Mouse (Mus musculus) heart, embryonic 12.5 days (tissue): ENCODE measurements at regions not wholly inside any gene's neighbourhood (a gene's known extent, or its start where the extent isn't known, plus 50 kb on each side); places are given as distances from the start of the nearest gene placed in this dataset.

Experiments used
- ATAC-seq: fragments of 200-750 bp; cut with Nextera tagmentation; 2 replicates; pipeline ENCODE4 v1.8.0; 2017; ENCODE audit warnings: moderate TSS enrichment, moderate library complexity; ENCODE audit not compliant: insufficient number of reproducible peaks, low FRiP score
- H3K27ac ChIP-seq: fragments of 300-500 bp; sonication (generic); 2 replicates; pipeline ENCODE4 v1.5.1; 2016; ENCODE audit warnings: mild to moderate bottlenecking, moderate library complexity; ENCODE audit not compliant: poor library complexity, severe bottlenecking
- H3K27me3 ChIP-seq: fragments of 300-500 bp; sonication (generic); replicated peaks from 2 replicates; pipeline ENCODE4 v1.6.1; 2016; ENCODE audit warnings: mild to moderate bottlenecking, moderate library complexity
- H3K36me3 ChIP-seq: fragments of 300-500 bp; sonication (generic); 2 replicates; pipeline ENCODE4 v1.6.1; 2016; ENCODE audit warnings: mild to moderate bottlenecking, moderate library complexity
- H3K4me1 ChIP-seq: fragments of 300-500 bp; sonication (generic); replicated peaks from 2 replicates; pipeline ENCODE4 v1.6.1; 2016; ENCODE audit warnings: mild to moderate bottlenecking
- H3K4me2 ChIP-seq: fragments of 300-500 bp; sonication (generic); 2 replicates; pipeline ENCODE4 v1.6.1; 2016; ENCODE audit warnings: mild to moderate bottlenecking, moderate library complexity
- H3K4me3 ChIP-seq: fragments of 300-500 bp; sonication (generic); 2 replicates; pipeline ENCODE4 v1.5.1; 2016; ENCODE audit warnings: mild to moderate bottlenecking
- H3K9ac ChIP-seq: fragments of 300-500 bp; sonication (generic); 2 replicates; pipeline ENCODE4 v1.6.1; 2016; ENCODE audit warnings: mild to moderate bottlenecking, moderate library complexity
- H3K9me3 ChIP-seq: fragments of 300-500 bp; sonication (generic); replicated peaks from 2 replicates; pipeline ENCODE4 v1.6.1; 2016; ENCODE audit warnings: mild to moderate bottlenecking, moderate library complexity
- WGBS: fragments of 180-500 bp; shearing (Covaris S2); methylation state at CpG from one replicate; pipeline ENCODE4 v1.1.7; 2016; 5-methylcytosine and 5-hydroxymethylcytosine counted together

- WGBS: 82% methylated on average over 13 of the region's 13 CpGs
- Histone ChIP-seq H3K9me3 (no peaks in the 10 kb centered on the region), H3K4me3 (no peak overlapping the region), H3K4me1 (peaks cover 54% of the 10 kb centered on the region), H3K9ac (no peak overlapping the region), H3K36me3 (no peaks in the 10 kb centered on the region), H3K4me2 (no peak overlapping the region), H3K27ac (no peak overlapping the region), H3K27me3 (no peaks in the 10 kb centered on the region)
- ATAC-seq: no peak
Measured at GRCm38 (mm10) chr12:80002474-80003125, 110.2 kb downstream of the Zfp36l1 start.

- Histone ChIP-seq H3K4me3 (no peak overlapping the region), H3K9ac (no peak overlapping the region), H3K27ac (no peak overlapping the region), H3K4me2 (no peak overlapping the region), H3K4me1 (peaks cover 51% of the 10 kb centered on the region), H3K36me3 (no peaks in the 10 kb centered on the region), H3K9me3 (no peaks in the 10 kb centered on the region), H3K27me3 (no peaks in the 10 kb centered on the region)
- no peak for ATAC-seq
- WGBS: 62% methylated on average over 2 of the region's 2 CpGs
Measured at GRCm38 (mm10) chr12:80001794-80002193, 111.0 kb downstream of the Zfp36l1 start.

GRCm38 (mm10) chr12:79999868-80000370, 112.9 kb downstream of the Zfp36l1 start:
- no peak overlapping the region for H3K9ac ChIP-seq
- peaks cover 53% of the 10 kb centered on the region for H3K4me1 ChIP-seq
- no peaks in the 10 kb centered on the region for H3K36me3 ChIP-seq
- no peak overlapping the region for H3K4me3 ChIP-seq
- H3K27ac ChIP-seq: no peak overlapping the region
- no peak overlapping the region for H3K4me2 ChIP-seq
- H3K9me3 ChIP-seq: no peaks in the 10 kb centered on the region
- H3K27me3 ChIP-seq: no peaks in the 10 kb centered on the region
- 79% methylated on average over 7 of the region's 7 CpGs for WGBS
- ATAC-seq: no peak

GRCm38 (mm10) chr12:79998788-79999187, 114.0 kb downstream of the Zfp36l1 start:
- Histone ChIP-seq H3K9ac (no peak overlapping the region), H3K36me3 (no peaks in the 10 kb centered on the region), H3K27me3 (no peaks in the 10 kb centered on the region), H3K9me3 (no peaks in the 10 kb centered on the region), H3K4me1 (peaks cover 53% of the 10 kb centered on the region), H3K4me3 (no peak overlapping the region), H3K27ac (peak overlapping the region; percentile 31; the same call in 1 of the 2 replicates), H3K4me2 (no peak overlapping the region)
- ATAC-seq: no peak
- 49% methylated on average over 5 of the region's 5 CpGs for WGBS

- H3K36me3 ChIP-seq: no peaks in the 10 kb centered on the region
- ATAC-seq: no peak
- no peak overlapping the region for H3K4me2 ChIP-seq
- 67% methylated on average over 2 of the region's 2 CpGs for WGBS
- no peaks in the 10 kb centered on the region for H3K9me3 ChIP-seq
- H3K27me3 ChIP-seq: no peaks in the 10 kb centered on the region
- H3K9ac ChIP-seq: no peak overlapping the region
- peaks cover 53% of the 10 kb centered on the region for H3K4me1 ChIP-seq
- no peak overlapping the region for H3K27ac ChIP-seq
- no peak overlapping the region for H3K4me3 ChIP-seq
Measured at GRCm38 (mm10) chr12:79998339-79998738, 114.5 kb downstream of the Zfp36l1 start.

- Histone ChIP-seq H3K36me3 (no peaks in the 10 kb centered on the region), H3K9ac (no peak overlapping the region), H3K4me1 (peaks cover 53% of the 10 kb centered on the region), H3K27me3 (no peaks in the 10 kb centered on the region), H3K4me3 (no peak overlapping the region), H3K4me2 (no peak overlapping the region), H3K9me3 (no peaks in the 10 kb centered on the region), H3K27ac (no peak overlapping the region)
- WGBS: 52% methylated on average over 4 of the region's 4 CpGs
- ATAC-seq: no peak
Measured at GRCm38 (mm10) chr12:79997201-79997600, 115.6 kb downstream of the Zfp36l1 start.

GRCm38 (mm10) chr12:79995521-79996094, 117.2 kb downstream of the Zfp36l1 start:
- Histone ChIP-seq H3K27ac (no peak overlapping the region), H3K4me1 (peaks cover 51% of the 10 kb centered on the region), H3K9me3 (no peaks in the 10 kb centered on the region), H3K36me3 (no peaks in the 10 kb centered on the region), H3K4me2 (no peak overlapping the region), H3K4me3 (no peak overlapping the region), H3K27me3 (no peaks in the 10 kb centered on the region), H3K9ac (no peak overlapping the region)
- 84% methylated on average over 4 of the region's 4 CpGs for WGBS
- ATAC-seq: no peak

- H3K9ac ChIP-seq: no peak overlapping the region
- H3K36me3 ChIP-seq: no peaks in the 10 kb centered on the region
- peak; percentile 78 for ATAC-seq
- 15% methylated on average over 5 of the region's 5 CpGs for WGBS
- no peak overlapping the region for H3K4me3 ChIP-seq
- H3K9me3 ChIP-seq: no peaks in the 10 kb centered on the region
- H3K4me1 ChIP-seq: peaks cover 60% of the 10 kb centered on the region
- peak overlapping the region; percentile 89 for H3K27ac ChIP-seq
- no peak overlapping the region for H3K4me2 ChIP-seq
- no peaks in the 10 kb centered on the region for H3K27me3 ChIP-seq
Measured at GRCm38 (mm10) chr12:79993821-79994571, 118.8 kb downstream of the Zfp36l1 start.

GRCm38 (mm10) chr12:79991279-79991678, 121.5 kb downstream of the Zfp36l1 start:
- no peak for ATAC-seq
- H3K27ac ChIP-seq: no peak overlapping the region

GRCm38 (mm10) chr12:79990751-79991150, 122.1 kb downstream of the Zfp36l1 start:
- no peak for ATAC-seq
- peaks cover 73% of the 10 kb centered on the region for H3K4me1 ChIP-seq
- H3K27ac ChIP-seq: no peak overlapping the region
- H3K9me3 ChIP-seq: no peaks in the 10 kb centered on the region
- H3K27me3 ChIP-seq: no peaks in the 10 kb centered on the region
- no peak overlapping the region for H3K4me3 ChIP-seq
- H3K9ac ChIP-seq: no peak overlapping the region
- WGBS: 53% methylated on average over 4 of the region's 4 CpGs
- no peaks in the 10 kb centered on the region for H3K36me3 ChIP-seq
- no peak overlapping the region for H3K4me2 ChIP-seq

More at GRCm38 (mm10) chr12:79991279-79991678, 121.5 kb downstream of the Zfp36l1 start:
- H3K9me3 ChIP-seq: no peaks in the 10 kb centered on the region
- H3K4me2 ChIP-seq: no peak overlapping the region
- no peak overlapping the region for H3K9ac ChIP-seq
- WGBS: 69% methylated on average over 5 of the region's 5 CpGs
- no peaks in the 10 kb centered on the region for H3K36me3 ChIP-seq
- peaks cover 68% of the 10 kb centered on the region for H3K4me1 ChIP-seq
- H3K4me3 ChIP-seq: no peak overlapping the region
- H3K27me3 ChIP-seq: no peaks in the 10 kb centered on the region

- ATAC-seq: no peak
- H3K9ac ChIP-seq: peak overlapping the region; percentile 24; the same call in 1 of the 2 replicates
- peak overlapping the region; percentile 76; the same call in 1 of the 2 replicates for H3K27ac ChIP-seq
- H3K9me3 ChIP-seq: no peaks in the 10 kb centered on the region
- H3K4me1 ChIP-seq: peaks cover 75% of the 10 kb centered on the region
- H3K36me3 ChIP-seq: no peaks in the 10 kb centered on the region
- H3K4me3 ChIP-seq: no peak overlapping the region
- H3K27me3 ChIP-seq: no peaks in the 10 kb centered on the region
- H3K4me2 ChIP-seq: no peak overlapping the region
- WGBS: 53% methylated on average over 9 of the region's 9 CpGs
Measured at GRCm38 (mm10) chr12:79989582-79990110, 123.2 kb downstream of the Zfp36l1 start.
